Mouse (Mus musculus) intestine, postnatal 0 days (tissue): Measurements from ENCODE around the gene Sept9. TPM values are rescaled to one million over a fixed set of nuclear protein-coding genes. Genes with fewer than 3 reads are reported as not detected.

ENCODE experiments used
- ATAC-seq: fragments of 200-750 bp; cut with Nextera tagmentation; 2 replicates; pipeline ENCODE4 v1.8.0; 2017; ENCODE audit warnings: mild to moderate bottlenecking, moderate TSS enrichment, moderate library complexity
- H3K27ac ChIP-seq: fragments of 300-500 bp; sonication (generic); 2 replicates; pipeline ENCODE4 v1.5.1; 2014; ENCODE audit warnings: mild to moderate bottlenecking, low read depth, low read length, moderate library complexity
- H3K27me3 ChIP-seq: fragments of 300-500 bp; sonication (generic); replicated peaks from 2 replicates; pipeline ENCODE4 v1.6.1; 2014; ENCODE audit warnings: low read length, mixed read lengths; ENCODE audit not compliant: control insufficient read depth, insufficient read depth
- H3K36me3 ChIP-seq: fragments of 300-500 bp; sonication (generic); 2 replicates; pipeline ENCODE4 v1.6.1; 2014; ENCODE audit warnings: mild to moderate bottlenecking, moderate library complexity; ENCODE audit not compliant: control insufficient read depth, insufficient read depth
- H3K4me1 ChIP-seq: fragments of 300-500 bp; sonication (generic); replicated peaks from 2 replicates; pipeline ENCODE4 v1.6.1; 2014; ENCODE audit warnings: antibody characterized with exemption, low read length, mixed read lengths; ENCODE audit not compliant: control insufficient read depth, insufficient read depth
- H3K4me2 ChIP-seq: fragments of 300-500 bp; sonication (generic); replicated peaks from 2 replicates; pipeline ENCODE4 v1.6.1; 2014; ENCODE audit warnings: low read depth, mild to moderate bottlenecking, moderate library complexity
- H3K4me3 ChIP-seq: fragments of 300-500 bp; sonication (generic); 2 replicates; pipeline ENCODE4 v1.5.1; 2014; ENCODE audit warnings: low read depth, low read length
- H3K9ac ChIP-seq: fragments of 300-500 bp; sonication (generic); 2 replicates; pipeline ENCODE4 v1.6.1; 2014; ENCODE audit warnings: mild to moderate bottlenecking, low read depth, low read length
- H3K9me3 ChIP-seq: fragments of 300-500 bp; sonication (generic); 2 replicates; pipeline ENCODE4 v1.6.1; 2016; ENCODE audit warnings: mixed run types; ENCODE audit not compliant: control insufficient read depth
- CTCF ChIP-seq: sonication (generic); IDR thresholded peaks from 2 replicates; pipeline ENCODE4 v1.5.1; 2016; ENCODE audit warnings: low read depth, mild to moderate bottlenecking, control low read depth, antibody characterized with exemption, moderate library complexity
- WGBS: fragments of 180-500 bp; shearing (Covaris S2); extraction: QIAGEN DNeasy Blood & Tissue Kit; methylation state at CpG from one replicate; pipeline ENCODE4 v1.1.7; 2014; 5-methylcytosine and 5-hydroxymethylcytosine counted together
- polyA plus RNA-seq: library from polyadenylated mRNA; unstranded; fragments of >200 nt; fragmentation: Nextera tagmentation; extraction: Ambion mirVana; gene quantifications from 2 replicates; pipeline ENCODE4 v1.2.1, GENCODE M21; 2015

Gene Sept9
- polyA plus RNA-seq, 1 experiment from 2014 or later = 74.5 TPM

DNA sequence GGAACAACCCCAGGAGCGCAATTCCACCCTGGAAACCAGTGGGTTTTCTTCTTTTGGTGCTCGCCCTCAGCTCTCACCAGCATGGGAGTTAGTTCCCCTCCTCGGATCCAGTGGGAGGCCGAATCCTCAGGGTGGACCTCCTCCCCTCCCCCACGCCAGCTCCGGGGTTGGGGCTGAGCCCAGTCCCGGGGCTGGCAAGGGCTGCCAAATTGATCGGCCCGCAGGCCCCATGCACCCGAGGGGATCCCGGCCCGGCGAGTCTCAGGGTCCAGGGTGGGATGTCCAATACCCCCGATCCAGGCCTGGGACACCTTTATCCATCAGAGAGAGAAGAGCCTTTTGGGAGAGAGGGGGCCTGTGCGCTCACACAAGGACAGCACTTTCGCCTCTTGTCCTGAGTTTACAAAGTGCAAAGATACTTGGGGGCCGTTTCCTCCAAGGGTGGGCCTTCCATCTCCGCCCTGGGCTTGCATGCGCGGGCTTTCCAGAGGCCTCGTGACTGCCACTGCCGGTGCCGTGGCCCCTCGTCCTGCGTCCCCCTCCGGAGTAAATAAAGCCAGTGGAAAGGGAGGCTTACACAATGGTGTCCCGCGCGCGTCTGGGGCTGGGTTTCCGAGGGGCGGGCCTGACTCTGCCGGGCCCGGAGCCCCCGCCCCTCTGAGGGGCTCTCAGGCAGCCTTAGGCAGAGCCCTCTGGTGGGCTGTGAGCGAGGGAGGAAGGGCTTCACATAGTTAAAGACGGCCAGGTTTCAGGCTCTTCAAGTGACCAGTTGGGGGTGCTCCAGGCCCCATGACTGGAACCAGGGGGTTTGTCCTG is 67.7 kb downstream of the Sept9 start:
- 0 out of 2 replicates have a peak, but pooled peaks have one; percentile 19 for ATAC-seq
- Histone ChIP-seq H3K36me3 (no peaks in the 10 kb centered on the region; the same call in 1 of the 2 replicates), H3K4me1 (0 out of 2 replicates have a peak, but pooled peaks cover 3% of the 10 kb centered on the region), H3K27me3 (no peaks in the 10 kb centered on the region), H3K4me2 (peak overlapping the region; percentile 77), H3K9ac (peak overlapping the region; percentile 66), H3K27ac (peak overlapping the region; percentile 50), H3K9me3 (no peaks in the 10 kb centered on the region), H3K4me3 (peak overlapping the region; percentile 54)
- peak; percentile 65 for TF ChIP-seq CTCF
- 6% methylated on average over 37 of the region's 37 CpGs for WGBS

DNA sequence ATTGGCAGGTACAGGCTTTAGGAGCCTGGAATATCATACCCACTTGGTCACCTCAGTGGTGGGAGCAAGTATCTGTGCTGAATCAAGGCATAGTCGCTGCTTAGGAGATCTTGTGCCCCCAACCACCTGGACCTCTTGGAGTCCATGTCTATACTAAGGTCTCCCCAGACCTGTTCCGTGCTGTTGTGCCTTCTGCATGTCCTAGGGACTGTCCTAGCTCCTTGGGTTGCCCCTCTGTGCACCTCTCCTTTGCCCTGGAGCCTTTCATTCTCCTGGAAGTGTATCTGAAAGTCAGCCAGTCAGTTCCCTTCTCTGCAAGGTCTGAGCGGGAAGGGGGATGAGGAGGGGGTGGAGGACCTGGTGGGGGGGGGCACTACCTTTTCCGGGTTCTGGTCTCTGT is 68.4 kb downstream of the Sept9 start:
- Histone ChIP-seq H3K36me3 (no peaks in the 10 kb centered on the region; the same call in 1 of the 2 replicates), H3K9ac (no peak overlapping the region), H3K27me3 (no peaks in the 10 kb centered on the region), H3K4me1 (0 out of 2 replicates have a peak, but pooled peaks cover 3% of the 10 kb centered on the region), H3K4me2 (peak overlapping the region; percentile 77), H3K27ac (no peak overlapping the region), H3K4me3 (peak overlapping the region; percentile 54), H3K9me3 (no peaks in the 10 kb centered on the region)
- ATAC-seq = no peak
- TF ChIP-seq CTCF = no peak
- WGBS = 36% methylated on average over 4 of the region's 4 CpGs

DNA sequence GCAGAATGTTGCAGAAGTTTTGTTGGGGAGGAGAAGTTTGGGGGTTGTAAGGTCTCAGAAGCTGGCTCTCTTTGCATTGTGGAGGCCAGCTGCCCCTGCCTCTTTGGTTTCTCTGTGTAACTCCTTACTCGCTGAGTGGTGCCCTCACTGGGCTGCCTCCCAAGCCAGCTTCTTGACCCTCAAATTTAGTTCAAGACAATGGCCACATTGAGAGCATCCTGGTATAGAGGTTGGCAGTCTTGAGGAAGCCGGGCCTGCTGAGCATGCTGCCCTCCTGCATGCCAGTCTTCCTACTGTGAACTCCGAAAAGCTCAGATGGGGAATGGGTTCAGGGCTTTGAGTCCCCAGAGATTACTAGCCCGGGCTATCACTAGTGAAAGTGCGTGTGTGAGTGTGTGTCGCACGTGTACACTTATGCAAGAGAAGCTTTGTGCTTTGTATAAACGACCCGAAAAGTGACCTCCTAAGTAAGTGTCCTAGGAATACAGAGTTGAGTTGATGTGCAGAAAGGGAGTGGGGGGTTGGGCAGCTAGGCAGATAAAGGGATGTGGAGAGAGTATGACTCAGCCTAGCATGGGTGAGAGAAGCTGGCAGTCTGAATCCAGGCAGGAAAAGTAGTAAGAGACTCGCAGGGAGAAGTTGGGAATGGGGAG is 69.0 kb downstream of the Sept9 start:
- ATAC-seq = no peak
- H3K27ac ChIP-seq = no peak overlapping the region
- H3K36me3 ChIP-seq = no peaks in the 10 kb centered on the region; the same call in 1 of the 2 replicates
- H3K9ac ChIP-seq = no peak overlapping the region
- H3K27me3 ChIP-seq = no peaks in the 10 kb centered on the region
- H3K9me3 ChIP-seq = no peaks in the 10 kb centered on the region
- H3K4me2 ChIP-seq = peak overlapping the region; percentile 77; the same call in 1 of the 2 replicates
- H3K4me3 ChIP-seq = no peak overlapping the region
- WGBS = 53% methylated on average over 10 of the region's 10 CpGs
- no peak for TF ChIP-seq CTCF
- H3K4me1 ChIP-seq = 0 out of 2 replicates have a peak, but pooled peaks cover 3% of the 10 kb centered on the region

DNA sequence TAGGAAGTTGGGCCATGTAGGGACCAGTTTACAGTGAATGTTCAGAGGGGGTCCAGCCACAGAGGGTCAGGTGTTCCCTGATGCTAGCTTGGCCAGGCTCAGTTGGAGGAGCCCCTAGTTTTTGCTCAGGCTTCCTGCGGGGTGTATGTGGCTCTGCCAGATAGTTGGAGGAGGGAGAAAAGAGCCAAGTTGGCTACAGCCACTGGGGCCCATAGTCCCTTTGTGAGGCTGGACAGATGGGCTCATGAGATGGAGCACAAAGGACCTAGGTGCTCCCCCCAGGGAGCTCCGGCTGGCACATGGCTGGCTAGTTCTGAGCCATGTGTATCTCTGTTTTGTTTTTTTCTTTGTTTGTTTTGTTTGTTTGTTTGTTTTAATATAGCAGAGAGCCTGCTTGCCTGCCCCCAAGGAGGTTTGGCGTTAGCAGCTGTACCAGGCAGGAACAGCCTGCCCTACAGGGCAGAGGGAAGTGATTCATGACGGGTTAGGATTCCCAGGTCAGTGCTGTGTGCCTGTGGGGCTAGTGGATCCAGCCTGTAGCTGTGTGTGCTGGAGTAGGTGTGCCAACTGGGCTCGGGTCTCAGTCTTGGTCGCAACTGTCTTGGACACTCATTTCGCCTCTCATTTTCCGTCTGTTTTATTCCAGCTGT is 69.7 kb downstream of the Sept9 start:
- H3K27ac ChIP-seq = no peak overlapping the region
- no peaks in the 10 kb centered on the region for H3K27me3 ChIP-seq
- H3K4me1 ChIP-seq = 0 out of 2 replicates have a peak, but pooled peaks cover 5% of the 10 kb centered on the region
- no peak overlapping the region; the same call in 1 of the 2 replicates for H3K4me2 ChIP-seq
- TF ChIP-seq CTCF = no peak
- H3K36me3 ChIP-seq = no peaks in the 10 kb centered on the region; the same call in 1 of the 2 replicates
- ATAC-seq = no peak
- 77% methylated on average over 8 of the region's 8 CpGs for WGBS
- H3K4me3 ChIP-seq = no peak overlapping the region
- no peaks in the 10 kb centered on the region for H3K9me3 ChIP-seq
- H3K9ac ChIP-seq = no peak overlapping the region

DNA sequence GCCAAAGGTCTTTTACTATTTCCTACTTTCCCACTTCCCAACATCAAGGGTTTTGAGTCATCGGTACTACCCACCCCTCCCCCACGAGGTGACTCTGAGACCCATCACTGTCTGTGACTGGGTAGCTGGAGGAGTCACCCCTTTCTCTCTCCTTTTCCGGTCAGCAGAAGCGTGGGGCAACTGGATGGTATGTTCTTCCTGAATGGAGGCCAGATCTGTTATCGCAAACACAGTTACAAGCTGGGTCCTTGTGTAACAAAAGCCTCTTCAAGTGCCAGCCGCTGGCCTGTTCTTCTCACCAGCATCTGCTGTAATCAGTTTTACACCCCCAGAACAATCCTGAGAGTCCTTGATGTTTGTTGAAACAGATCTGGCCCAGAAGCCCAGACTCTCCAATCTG is 70.5 kb downstream of the Sept9 start:
- Histone ChIP-seq H3K27me3 (no peaks in the 10 kb centered on the region), H3K4me2 (0 out of 2 replicates have a peak overlapping the region, but pooled peaks have one; percentile 9), H3K4me1 (0 out of 2 replicates have a peak, but pooled peaks cover 3% of the 10 kb centered on the region), H3K9me3 (no peaks in the 10 kb centered on the region), H3K9ac (no peak overlapping the region), H3K36me3 (no peaks in the 10 kb centered on the region; the same call in 1 of the 2 replicates), H3K4me3 (no peak overlapping the region), H3K27ac (no peak overlapping the region)
- no peak for ATAC-seq
- no peak for TF ChIP-seq CTCF
- WGBS = 55% methylated on average over 6 of the region's 6 CpGs

DNA sequence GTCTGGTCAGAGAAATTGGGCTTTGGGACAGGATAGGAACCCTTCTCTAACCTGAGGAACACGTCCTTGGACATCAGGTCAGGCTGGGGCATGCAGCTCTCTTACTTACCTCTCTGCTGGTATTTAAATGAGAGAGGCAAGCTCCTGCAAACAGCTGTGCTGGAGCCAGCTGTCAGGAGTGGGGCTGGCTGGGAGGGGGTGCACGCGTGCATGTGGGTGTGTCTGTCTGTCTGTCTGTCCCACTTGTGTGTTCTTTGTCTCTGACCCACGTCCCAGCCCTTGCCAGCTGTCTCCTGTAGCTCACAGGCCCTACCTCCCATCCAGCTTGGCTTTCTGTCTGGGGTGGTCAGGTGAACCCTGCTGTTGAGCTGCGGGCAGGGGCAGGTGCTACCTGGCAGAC is 75.5 kb downstream of the Sept9 start:
- no peaks in the 10 kb centered on the region; the same call in 1 of the 2 replicates for H3K36me3 ChIP-seq
- H3K4me1 ChIP-seq = peaks cover 8% of the 10 kb centered on the region; the same call in 1 of the 2 replicates
- no peak for ATAC-seq
- H3K4me2 ChIP-seq = no peak overlapping the region
- no peaks in the 10 kb centered on the region for H3K9me3 ChIP-seq
- H3K27ac ChIP-seq = no peak overlapping the region
- H3K9ac ChIP-seq = no peak overlapping the region
- no peaks in the 10 kb centered on the region for H3K27me3 ChIP-seq
- WGBS = 62% methylated on average over 5 of the region's 5 CpGs
- H3K4me3 ChIP-seq = no peak overlapping the region
- no peak for TF ChIP-seq CTCF
